In the genomic region with DNA sequence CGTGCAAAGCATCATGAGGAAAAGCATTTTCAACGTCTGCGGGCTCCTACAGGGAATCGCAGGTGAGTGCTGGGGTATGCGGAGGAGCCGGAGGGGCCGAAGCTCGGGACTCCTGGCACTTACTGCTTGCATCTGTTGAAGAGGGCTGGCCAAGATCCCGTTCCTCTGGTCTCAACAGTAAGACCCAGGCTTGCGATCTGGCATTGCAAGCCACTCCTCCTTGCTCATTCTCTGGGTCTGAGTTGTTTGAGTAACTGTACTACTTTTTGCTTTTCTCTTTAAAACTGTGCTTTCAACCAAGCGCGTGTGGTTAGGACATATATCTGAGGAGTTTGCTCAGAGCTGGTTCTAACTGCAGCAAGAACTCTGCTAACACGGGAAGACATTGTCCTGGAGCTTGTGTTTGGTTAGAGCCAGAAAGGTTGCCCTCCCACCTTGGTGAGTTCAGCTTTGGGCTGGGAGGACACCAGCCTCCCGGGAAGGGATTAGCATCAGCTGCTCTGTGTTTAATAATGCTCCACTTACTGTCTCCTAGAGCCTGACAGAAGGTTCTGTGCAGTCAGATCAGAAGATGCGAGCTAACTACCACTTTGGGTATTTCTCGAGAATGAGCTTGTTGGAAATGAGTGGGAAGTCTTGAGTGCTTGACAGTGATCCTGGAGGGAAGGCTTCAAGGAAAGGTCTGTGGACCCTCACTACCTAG, we compare ENCODE assay signal across 7 mouse cellular contexts.
DNase-seq lines count a peak whose midpoint lies in the region; ATAC-seq and TF ChIP-seq lines count a peak whose summit lies in the region.

No protein-coding gene starts in this region.

- H3K9ac ChIP-seq in lung, embryonic 15.5 days, result peak overlapping the region; percentile 28
- H3K9ac ChIP-seq in forebrain, postnatal 0 days, result peak overlapping the region; percentile 49

- TF ChIP-seq CTCF in forebrain, postnatal 0 days (IDR thresholded peaks at IDR 0.05; ENCODE audit: low read depth), result no peak

- 27% methylated on average over 16 of the region's 16 CpGs for WGBS in lung, embryonic 15.5 days
- WGBS in forebrain, postnatal 0 days, result 12% methylated on average over 16 of the region's 16 CpGs

- peak overlapping the region; percentile 43 for H3K4me3 ChIP-seq in lung, embryonic 15.5 days
- peak overlapping the region; percentile 48 for H3K4me3 ChIP-seq in forebrain, postnatal 0 days (ENCODE audit: low read depth, low read length)

- no peak for DNase-seq in lung, postnatal 4 days
- peak; percentile 79 to 83 for DNase-seq in cerebellum, postnatal 10 days
- DNase-seq in forebrain, postnatal 0 days, result no peak
- no peak for DNase-seq in frontal cortex, postnatal 10 days (ENCODE audit: low spot score in 2 of 2)
- no peak for DNase-seq in thymus, postnatal 36 days

- no peaks in the 10 kb centered on the region for H3K27me3 ChIP-seq in lung, embryonic 15.5 days
- no peaks in the 10 kb centered on the region for H3K27me3 ChIP-seq in forebrain, postnatal 0 days (ENCODE audit: insufficient read depth, low read length)

- H3K36me3 ChIP-seq in lung, embryonic 15.5 days, result no peaks in the 10 kb centered on the region
- H3K36me3 ChIP-seq in forebrain, postnatal 0 days (ENCODE audit: insufficient read depth), result no peaks in the 10 kb centered on the region

- H3K4me2 ChIP-seq in lung, embryonic 15.5 days, result peak overlapping the region; percentile 85
- peak overlapping the region; percentile 98 for H3K4me2 ChIP-seq in forebrain, postnatal 0 days (ENCODE audit: low read depth)

- peaks cover 40% of the 10 kb centered on the region for H3K4me1 ChIP-seq in lung, embryonic 15.5 days
- H3K4me1 ChIP-seq in forebrain, postnatal 0 days (ENCODE audit: insufficient read depth), result peaks cover 7% of the 10 kb centered on the region; the same call in 1 of the 2 replicates

- ATAC-seq in lung, embryonic 15.5 days (ENCODE audit: borderline replicate concordance, extremely low read depth, low FRiP score, low TSS enrichment), result no peak
- ATAC-seq in forebrain, postnatal 0 days, result no peak
- ATAC-seq in megakaryocyte, adult 5-6 weeks (ENCODE audit: poor library complexity, severe bottlenecking), result peak; percentile 19; the same call in 1 of the 2 replicates

- no peaks in the 10 kb centered on the region for H3K9me3 ChIP-seq in lung, embryonic 15.5 days
- no peaks in the 10 kb centered on the region for H3K9me3 ChIP-seq in forebrain, postnatal 0 days (ENCODE audit: low read length)

- H3K27ac ChIP-seq in lung, embryonic 15.5 days, result no peak overlapping the region
- 0 out of 2 replicates have a peak overlapping the region, but pooled peaks have one; percentile 3 for H3K27ac ChIP-seq in forebrain, postnatal 0 days (ENCODE audit: low read depth, low read length)

Comparison
In these comparisons a context has a peak if more than half of its experiments do, and no peak if none do; other contexts are left out.
1. DNase-seq: peak in cerebellum, postnatal 10 days (2 of 2); none in lung, postnatal 4 days (0 of 2), forebrain, postnatal 0 days (single experiment), frontal cortex, postnatal 10 days (0 of 2) and thymus, postnatal 36 days (0 of 2).